Mouse (Mus musculus): ENCODE results near the gene Pck2. TPM values are rescaled to one million over a fixed set of nuclear protein-coding genes. Genes with fewer than 3 reads are reported as not detected.

Gene Pck2
- polyA plus RNA-seq, 1 experiment from 2014 or later = 17.8 TPM

DNA sequence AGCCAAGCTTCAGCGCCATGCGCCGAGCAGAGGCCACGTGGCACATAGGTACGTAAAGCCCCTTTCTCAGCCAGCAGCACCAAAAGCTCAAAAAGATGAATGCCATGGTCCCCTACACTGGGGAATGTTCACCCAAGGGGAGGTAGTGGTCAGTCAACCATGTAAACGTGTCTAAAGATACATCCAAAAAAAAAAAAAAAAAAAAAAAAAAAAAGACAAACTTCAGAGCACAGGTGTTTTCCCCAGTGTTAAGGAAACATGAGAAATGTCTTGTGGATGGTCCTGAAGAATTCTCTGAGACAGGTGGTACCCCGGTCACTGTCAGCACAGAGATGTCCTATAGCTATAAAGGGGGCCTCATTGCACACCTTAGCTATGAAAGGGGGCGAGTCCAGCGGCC is 34.5 kb upstream of the Pck2 start:
- no peaks in the 10 kb centered on the region for H3K4me1 ChIP-seq (replicated peaks; ENCODE audit: control insufficient read depth, insufficient read depth, low read length)
- DNase-seq (ENCODE audit: low spot score) (no peak), ATAC-seq (replicated peaks; ENCODE audit: low FRiP score) (no peak)
- H3K9me3 ChIP-seq (ENCODE audit: control insufficient read depth, low read length) = no peaks in the 10 kb centered on the region
- H3K36me3 ChIP-seq (ENCODE audit: control insufficient read depth, insufficient read depth, low read length) = no peaks in the 10 kb centered on the region
- no peak overlapping the region for H3K9ac ChIP-seq (ENCODE audit: low read length)
- H3K27ac ChIP-seq (ENCODE audit: low read depth, low read length) = no peak overlapping the region
- no peak overlapping the region for H3K4me2 ChIP-seq (ENCODE audit: low read depth, low read length, severe bottlenecking)
- H3K4me3 ChIP-seq (ENCODE audit: low read depth, low read length) = no peak overlapping the region
- 92% methylated on average over 9 of the region's 9 CpGs for WGBS
- no peaks in the 10 kb centered on the region for H3K27me3 ChIP-seq (ENCODE audit: control insufficient read depth, insufficient read depth, low read length)

DNA sequence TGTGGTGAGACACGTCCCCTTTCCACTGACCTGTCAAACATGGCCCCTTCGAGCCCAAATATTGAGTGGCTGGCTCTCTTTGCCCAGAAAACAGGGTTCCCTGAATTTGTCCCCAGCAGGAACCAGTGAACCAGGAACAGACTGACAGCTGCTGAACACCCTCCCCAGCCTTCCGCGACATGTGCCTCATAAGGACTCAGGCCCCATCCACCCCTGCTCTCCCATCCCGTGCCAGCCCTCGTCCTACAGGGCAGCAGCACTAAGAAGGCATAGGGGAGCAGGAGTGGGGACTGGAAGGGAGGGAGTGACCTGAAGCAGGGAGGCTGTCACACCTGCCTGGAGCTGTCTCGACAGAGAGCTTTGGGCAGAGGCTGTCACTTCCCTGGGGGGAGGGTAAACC is 32.3 kb upstream of the Pck2 start:
- Histone ChIP-seq H3K4me2 (ENCODE audit: low read depth, low read length, severe bottlenecking) (no peak overlapping the region), H3K27me3 (ENCODE audit: control insufficient read depth, insufficient read depth, low read length) (no peaks in the 10 kb centered on the region), H3K4me1 (replicated peaks; ENCODE audit: control insufficient read depth, insufficient read depth, low read length) (no peaks in the 10 kb centered on the region), H3K9me3 (ENCODE audit: control insufficient read depth, low read length) (no peaks in the 10 kb centered on the region), H3K4me3 (ENCODE audit: low read depth, low read length) (no peak overlapping the region), H3K36me3 (ENCODE audit: control insufficient read depth, insufficient read depth, low read length) (no peaks in the 10 kb centered on the region), H3K27ac (ENCODE audit: low read depth, low read length) (no peak overlapping the region), H3K9ac (ENCODE audit: low read length) (no peak overlapping the region)
- ATAC-seq (replicated peaks; ENCODE audit: low FRiP score) (no peak), DNase-seq (ENCODE audit: low spot score) (no peak)
- 64% methylated on average over 7 of the region's 7 CpGs for WGBS

DNA sequence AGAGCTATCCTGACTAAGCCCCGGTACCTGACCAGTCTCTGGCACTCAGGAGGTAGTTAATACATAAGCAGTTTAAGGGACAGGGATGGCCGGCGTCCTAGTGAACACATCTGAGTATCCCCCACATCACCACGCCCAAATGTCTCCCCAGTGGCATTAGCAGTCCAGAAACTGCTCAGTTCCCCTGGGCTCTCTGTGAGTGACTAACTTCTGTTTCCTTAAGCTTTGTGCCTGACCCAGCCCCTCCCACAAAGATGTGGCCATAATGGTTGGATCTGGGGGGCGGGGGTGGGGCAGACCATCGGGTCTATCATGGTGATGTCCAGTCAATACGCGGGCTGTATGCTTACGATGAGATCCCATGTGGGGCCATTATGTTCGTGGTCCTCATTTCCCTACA is 30.5 kb upstream of the Pck2 start:
- DNase-seq (ENCODE audit: low spot score) (no peak), ATAC-seq (replicated peaks; ENCODE audit: low FRiP score) (no peak)
- Histone ChIP-seq H3K9me3 (ENCODE audit: control insufficient read depth, low read length) (no peaks in the 10 kb centered on the region), H3K9ac (ENCODE audit: low read length) (no peak overlapping the region), H3K36me3 (ENCODE audit: control insufficient read depth, insufficient read depth, low read length) (no peaks in the 10 kb centered on the region), H3K27ac (ENCODE audit: low read depth, low read length) (no peak overlapping the region), H3K4me1 (replicated peaks; ENCODE audit: control insufficient read depth, insufficient read depth, low read length) (no peaks in the 10 kb centered on the region), H3K4me3 (ENCODE audit: low read depth, low read length) (no peak overlapping the region), H3K27me3 (ENCODE audit: control insufficient read depth, insufficient read depth, low read length) (no peaks in the 10 kb centered on the region), H3K4me2 (ENCODE audit: low read depth, low read length, severe bottlenecking) (no peak overlapping the region)
- WGBS = 81% methylated on average over 10 of the region's 10 CpGs

DNA sequence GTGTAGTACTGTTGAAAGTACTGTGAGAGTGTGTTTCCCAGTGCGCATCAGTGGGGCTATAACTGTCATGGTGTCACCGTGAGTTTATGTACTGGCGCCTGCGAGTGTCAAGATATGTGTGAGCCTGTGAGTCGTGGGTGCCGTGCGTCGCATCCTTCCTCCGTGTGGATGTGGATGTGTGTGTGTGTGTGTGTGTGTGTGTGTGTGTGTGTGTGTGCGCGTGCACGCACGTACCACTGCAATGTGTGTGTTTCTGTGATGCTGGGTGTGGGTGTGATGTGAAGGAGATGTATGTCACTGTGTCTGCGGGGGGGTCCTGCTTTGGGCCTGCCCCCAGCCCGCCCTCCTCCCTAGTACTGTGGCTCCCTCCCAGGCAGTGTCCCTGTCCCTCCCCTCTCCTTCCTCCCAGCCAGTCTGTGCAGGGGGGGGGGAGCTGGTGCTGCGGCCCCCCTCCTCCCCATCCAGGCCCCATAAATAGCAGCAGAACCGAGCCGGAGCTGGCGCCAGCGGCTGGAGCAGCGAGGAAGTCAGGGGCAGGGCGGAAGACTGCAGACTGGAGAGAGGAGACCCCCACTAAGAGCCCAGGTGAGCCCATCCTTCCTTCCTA is 29.8 kb upstream of the Pck2 start, which contains the start of gene Cpne6:
Cpne6 (plus strand) TSS at position 321 of the 607 bp plus-strand sequence.
- Histone ChIP-seq H3K9me3 (ENCODE audit: control insufficient read depth, low read length) (no peaks in the 10 kb centered on the region), H3K27ac (ENCODE audit: low read depth, low read length) (no peak within 1 kb of the TSS), H3K9ac (ENCODE audit: low read length) (no peak within 1 kb of the TSS), H3K36me3 (ENCODE audit: control insufficient read depth, insufficient read depth, low read length) (no peaks in the 10 kb centered on the region), H3K27me3 (ENCODE audit: control insufficient read depth, insufficient read depth, low read length) (no peaks in the 10 kb centered on the region), H3K4me2 (ENCODE audit: low read depth, low read length, severe bottlenecking) (no peak within 1 kb of the TSS), H3K4me1 (replicated peaks; ENCODE audit: control insufficient read depth, insufficient read depth, low read length) (no peaks in the 10 kb centered on the region), H3K4me3 (ENCODE audit: low read depth, low read length) (no peak within 1 kb of the TSS)
- no peak for ATAC-seq (replicated peaks; ENCODE audit: low FRiP score)
- no peak for DNase-seq (ENCODE audit: low spot score)
- WGBS = 75% methylated on average over 22 of the region's 22 CpGs

DNA sequence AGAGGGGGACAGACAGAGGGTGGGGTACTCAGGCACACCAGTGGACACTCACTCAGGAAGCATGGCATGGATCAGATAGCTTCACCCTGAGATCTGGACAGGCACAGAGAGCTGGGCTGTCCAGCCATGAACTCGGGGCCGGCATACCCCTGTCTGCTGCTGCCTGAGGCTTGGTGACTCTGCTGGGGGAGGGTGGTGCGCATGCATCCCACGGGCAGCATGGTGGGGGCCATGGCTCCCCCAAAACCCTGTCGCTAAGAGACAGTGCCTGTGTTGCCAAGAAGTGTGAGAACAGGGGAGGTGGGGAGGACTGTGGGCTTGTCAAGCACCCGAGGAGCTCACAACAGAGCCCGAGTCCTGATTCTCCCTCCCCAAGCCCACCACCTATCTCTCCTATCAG is 29.0 kb upstream of the Pck2 start:
- no peak for DNase-seq (ENCODE audit: low spot score)
- no peaks in the 10 kb centered on the region for H3K36me3 ChIP-seq (ENCODE audit: control insufficient read depth, insufficient read depth, low read length)
- H3K4me1 ChIP-seq (replicated peaks; ENCODE audit: control insufficient read depth, insufficient read depth, low read length) = no peaks in the 10 kb centered on the region
- no peak overlapping the region for H3K4me2 ChIP-seq (ENCODE audit: low read depth, low read length, severe bottlenecking)
- no peak for ATAC-seq (replicated peaks; ENCODE audit: low FRiP score)
- no peak overlapping the region for H3K9ac ChIP-seq (ENCODE audit: low read length)
- H3K27me3 ChIP-seq (ENCODE audit: control insufficient read depth, insufficient read depth, low read length) = no peaks in the 10 kb centered on the region
- WGBS = 72% methylated on average over 7 of the region's 7 CpGs
- no peaks in the 10 kb centered on the region for H3K9me3 ChIP-seq (ENCODE audit: control insufficient read depth, low read length)
- H3K27ac ChIP-seq (ENCODE audit: low read depth, low read length) = no peak overlapping the region
- no peak overlapping the region for H3K4me3 ChIP-seq (ENCODE audit: low read depth, low read length)

DNA sequence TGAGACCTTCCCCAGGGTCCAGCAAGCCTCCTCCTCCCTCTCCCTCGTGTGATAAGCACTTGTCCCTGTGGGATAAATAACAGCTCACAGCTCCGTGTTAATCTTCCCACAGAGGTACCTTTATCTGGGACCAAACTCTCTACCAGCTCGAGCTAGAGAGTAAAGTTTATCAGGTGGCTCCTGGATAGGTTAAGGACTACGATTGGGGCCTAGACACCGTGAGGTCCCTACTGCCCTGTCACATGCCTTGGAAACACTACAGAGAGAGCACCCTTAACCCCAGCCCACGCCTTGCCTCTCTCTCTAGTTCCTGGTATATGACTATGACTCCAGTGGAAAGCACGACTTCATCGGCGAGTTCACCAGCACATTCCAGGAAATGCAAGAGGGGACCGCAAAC is 26.1 kb upstream of the Pck2 start:
- no peak overlapping the region for H3K4me2 ChIP-seq (ENCODE audit: low read depth, low read length, severe bottlenecking)
- 76% methylated on average over 10 of the region's 10 CpGs for WGBS
- H3K9me3 ChIP-seq (ENCODE audit: control insufficient read depth, low read length) = no peaks in the 10 kb centered on the region
- no peak overlapping the region for H3K9ac ChIP-seq (ENCODE audit: low read length)
- no peaks in the 10 kb centered on the region for H3K27me3 ChIP-seq (ENCODE audit: control insufficient read depth, insufficient read depth, low read length)
- no peaks in the 10 kb centered on the region for H3K36me3 ChIP-seq (ENCODE audit: control insufficient read depth, insufficient read depth, low read length)
- no peak for DNase-seq (ENCODE audit: low spot score)
- H3K4me1 ChIP-seq (replicated peaks; ENCODE audit: control insufficient read depth, insufficient read depth, low read length) = no peaks in the 10 kb centered on the region
- H3K4me3 ChIP-seq (ENCODE audit: low read depth, low read length) = no peak overlapping the region
- no peak for ATAC-seq (replicated peaks; ENCODE audit: low FRiP score)
- no peak overlapping the region for H3K27ac ChIP-seq (ENCODE audit: low read depth, low read length)

DNA sequence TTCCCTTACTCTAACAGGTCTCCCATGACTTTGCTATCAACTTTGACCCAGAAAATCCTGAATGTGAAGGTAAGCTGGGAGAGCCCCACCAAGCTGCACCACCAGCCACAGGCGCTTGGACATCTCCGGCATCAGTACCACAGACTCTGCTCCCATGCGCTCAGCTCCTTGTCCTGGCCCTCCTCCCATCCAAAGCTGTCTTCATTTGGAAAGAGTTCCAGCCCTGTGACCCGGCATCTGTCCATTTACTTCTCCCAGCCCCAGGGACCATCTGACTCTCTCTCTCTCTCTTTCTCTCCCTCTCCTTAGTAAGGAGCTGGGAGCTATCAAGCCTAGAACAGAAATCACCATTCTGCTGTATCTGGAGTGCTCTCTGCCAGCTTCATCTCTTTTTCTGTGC is 24.2 kb upstream of the Pck2 start:
- no peaks in the 10 kb centered on the region for H3K9me3 ChIP-seq (ENCODE audit: control insufficient read depth, low read length)
- DNase-seq (ENCODE audit: low spot score) (no peak), ATAC-seq (replicated peaks; ENCODE audit: low FRiP score) (no peak)
- H3K36me3 ChIP-seq (ENCODE audit: control insufficient read depth, insufficient read depth, low read length) = no peaks in the 10 kb centered on the region
- H3K4me1 ChIP-seq (replicated peaks; ENCODE audit: control insufficient read depth, insufficient read depth, low read length) = no peaks in the 10 kb centered on the region
- WGBS = 93% methylated on average over 4 of the region's 4 CpGs
- H3K27ac ChIP-seq (ENCODE audit: low read depth, low read length) = no peak overlapping the region
- H3K9ac ChIP-seq (ENCODE audit: low read length) = no peak overlapping the region
- no peak overlapping the region for H3K4me2 ChIP-seq (ENCODE audit: low read depth, low read length, severe bottlenecking)
- H3K27me3 ChIP-seq (ENCODE audit: control insufficient read depth, insufficient read depth, low read length) = 0 out of 2 replicates have a peak, but pooled peaks cover 7% of the 10 kb centered on the region
- no peak overlapping the region for H3K4me3 ChIP-seq (ENCODE audit: low read depth, low read length)

DNA sequence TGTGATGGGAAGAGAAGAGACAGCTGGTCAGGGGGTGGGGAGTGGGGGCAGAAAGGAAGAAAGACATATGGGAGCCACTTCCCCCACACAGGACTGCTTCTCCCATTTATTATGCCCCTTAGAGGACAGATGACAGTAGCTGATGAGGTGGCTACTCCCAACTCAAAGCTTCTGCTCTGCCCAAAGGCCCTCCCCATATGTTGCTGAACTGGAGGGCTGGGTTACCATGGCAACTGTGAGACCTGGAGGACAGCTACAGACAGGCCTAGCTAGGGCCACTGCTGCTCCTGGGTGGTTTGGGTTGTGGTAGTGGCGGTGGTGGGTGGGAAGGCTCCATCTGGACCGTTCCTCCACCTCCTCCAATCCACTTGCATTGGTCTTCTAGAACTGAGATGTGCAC is 21.2 kb upstream of the Pck2 start:
- Histone ChIP-seq H3K27ac (ENCODE audit: low read depth, low read length) (no peak overlapping the region), H3K36me3 (ENCODE audit: control insufficient read depth, insufficient read depth, low read length) (no peaks in the 10 kb centered on the region), H3K9me3 (ENCODE audit: control insufficient read depth, low read length) (no peaks in the 10 kb centered on the region), H3K4me3 (ENCODE audit: low read depth, low read length) (no peak overlapping the region), H3K4me1 (replicated peaks; ENCODE audit: control insufficient read depth, insufficient read depth, low read length) (no peaks in the 10 kb centered on the region), H3K27me3 (ENCODE audit: control insufficient read depth, insufficient read depth, low read length) (peaks cover 15% of the 10 kb centered on the region; the same call in 1 of the 2 replicates), H3K9ac (ENCODE audit: low read length) (no peak overlapping the region), H3K4me2 (ENCODE audit: low read depth, low read length, severe bottlenecking) (no peak overlapping the region)
- DNase-seq (ENCODE audit: low spot score) = peak; percentile 63
- peak; percentile 60 for ATAC-seq (replicated peaks; ENCODE audit: low FRiP score)
- WGBS = 71% methylated on average over 2 of the region's 2 CpGs

DNA sequence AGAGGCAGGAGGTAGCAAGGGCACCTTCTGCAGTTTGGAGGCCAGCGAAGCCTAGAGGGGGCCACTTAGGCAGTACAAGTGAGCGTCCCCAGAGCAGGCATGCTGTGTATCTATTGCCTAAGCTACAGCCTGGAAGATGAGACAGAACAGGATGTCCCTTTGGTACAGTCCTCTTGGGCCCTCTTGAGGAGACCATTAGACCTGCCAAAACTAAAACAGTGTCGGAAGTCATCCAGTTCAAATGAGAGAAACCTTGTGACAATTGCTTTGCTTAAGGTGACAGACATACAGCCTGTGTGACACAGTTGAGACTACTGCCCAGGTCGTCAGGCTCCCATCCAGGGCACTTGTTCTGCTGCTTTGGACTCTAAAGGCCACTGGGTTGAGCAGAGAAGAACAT is 20.5 kb upstream of the Pck2 start:
- H3K27ac ChIP-seq (ENCODE audit: low read depth, low read length) = no peak overlapping the region
- H3K36me3 ChIP-seq (ENCODE audit: control insufficient read depth, insufficient read depth, low read length) = no peaks in the 10 kb centered on the region
- H3K4me2 ChIP-seq (ENCODE audit: low read depth, low read length, severe bottlenecking) = no peak overlapping the region
- 57% methylated on average over 4 of the region's 4 CpGs for WGBS
- H3K9ac ChIP-seq (ENCODE audit: low read length) = no peak overlapping the region
- peaks cover 15% of the 10 kb centered on the region; the same call in 1 of the 2 replicates for H3K27me3 ChIP-seq (ENCODE audit: control insufficient read depth, insufficient read depth, low read length)
- H3K9me3 ChIP-seq (ENCODE audit: control insufficient read depth, low read length) = no peaks in the 10 kb centered on the region
- no peaks in the 10 kb centered on the region for H3K4me1 ChIP-seq (replicated peaks; ENCODE audit: control insufficient read depth, insufficient read depth, low read length)
- no peak for DNase-seq (ENCODE audit: low spot score)
- H3K4me3 ChIP-seq (ENCODE audit: low read depth, low read length) = no peak overlapping the region
- ATAC-seq (replicated peaks; ENCODE audit: low FRiP score) = no peak

Data from forebrain, embryonic 11.5 days (tissue).